Mouse (Mus musculus): ENCODE measurements around the gene Gatad2a.
A peak's percentile ranks its signal among the peaks of the same experiment; 100 is the strongest.

GRCm38 (mm10) chr8:69902163-69903062 is 93.8 kb downstream of the Gatad2a start, which contains the start of the genes Tssk6, Ndufa13 and Yjefn3:
- TF ChIP-seq CTCF (IDR thresholded peaks at IDR 0.05; ENCODE audit: low read depth) (peak; percentile 39; the same call in 1 of the 2 replicates), EP300 (IDR thresholded peaks at IDR 0.05; ENCODE audit: low read depth) (no peak)
